Mouse (Mus musculus) heart, adult 2 months (tissue): ENCODE data around the gene H3f3b. TPM values are rescaled to one million over a fixed set of nuclear protein-coding genes. Genes with fewer than 3 reads are reported as not detected.
A peak's percentile ranks its signal among the peaks of the same experiment; 100 is the strongest.

ENCODE experiments used
- DNase-seq, 2 experiments: peaks; one replicate each; pipeline ENCODE4 v3.0.0; 2021
- H3K27ac ChIP-seq: fragments of 200-600 bp; 2 replicates; pipeline ENCODE4 v1.8.1; 2022
- H3K27me3 ChIP-seq: fragments of 200-500 bp; 2 replicates; pipeline ENCODE4 v1.6.1; 2012; ENCODE audit warnings: mild to moderate bottlenecking, low read length, inconsistent platforms, mixed read lengths; ENCODE audit not compliant: control insufficient read depth, insufficient read depth
- H3K36me3 ChIP-seq: fragments of 200-500 bp; 2 replicates; pipeline ENCODE4 v1.6.1; 2012; ENCODE audit warnings: low read length, inconsistent platforms; ENCODE audit not compliant: control insufficient read depth, insufficient read depth
- H3K4me1 ChIP-seq: fragments of 200-500 bp; 2 replicates; pipeline ENCODE4 v1.6.1; 2011; ENCODE audit warnings: low read length; ENCODE audit not compliant: control insufficient read depth, insufficient read depth
- H3K4me3 ChIP-seq: fragments of 200-600 bp; 2 replicates; pipeline ENCODE4 v1.8.1; 2022
- H3K79me2 ChIP-seq: fragments of 200-500 bp; replicated peaks from 2 replicates; pipeline ENCODE4 v1.6.1; 2012; ENCODE audit warnings: mild to moderate bottlenecking, inconsistent platforms, low read length, moderate library complexity, mixed read lengths; ENCODE audit not compliant: control insufficient read depth, insufficient read depth
- H3K9ac ChIP-seq: fragments of 200-500 bp; 2 replicates; pipeline ENCODE4 v1.6.1; 2012; ENCODE audit warnings: low read depth, mild to moderate bottlenecking, control low read depth, inconsistent platforms, low read length, mixed read lengths
- CTCF ChIP-seq: fragments of 200-600 bp; IDR thresholded peaks from 2 replicates; pipeline ENCODE4 v1.8.1; 2022; ENCODE audit warnings: antibody characterized with exemption, mild to moderate bottlenecking, moderate library complexity
- EP300 ChIP-seq: fragments of 200-500 bp; IDR thresholded peaks from 2 replicates; pipeline ENCODE4 v1.6.1; 2011; ENCODE audit warnings: low read depth, low read length, control low read depth; ENCODE audit not compliant: insufficient read depth
- POLR2A ChIP-seq: fragments of 200-500 bp; IDR thresholded peaks from 2 replicates; pipeline ENCODE4 v1.6.1; 2011; ENCODE audit warnings: mild to moderate bottlenecking, low read depth, low read length, control low read depth; ENCODE audit not compliant: insufficient read depth
- WGBS: fragments of 180-500 bp; shearing (Covaris S2); methylation state at CpG from one replicate; pipeline ENCODE4 v1.1.7; 2018; 5-methylcytosine and 5-hydroxymethylcytosine counted together
- intact Hi-C: fragments of 180-260 bp; cut with DNase I; formaldehyde crosslinking; loops from one replicate; pipeline ENCODE4 v1.15.1; 2025
- polyA plus RNA-seq: library from polyadenylated mRNA; depleted of rRNA; stranded (reverse); fragments of >200 nt; gene quantifications from 2 replicates; pipeline ENCODE4 v1.2.3, GENCODE M21; 2012
- total RNA-seq, 2 experiments: library from RNA; stranded (reverse); gene quantifications; 2 replicates each; pipeline ENCODE4 v1.2.3; 2021

Gene H3f3b
- total and polyA plus RNA-seq, 3 experiments: 67.5 to 128 (median 105) TPM

- TF ChIP-seq EP300 (no peak), CTCF (peak; percentile 34), POLR2A (no peak)
- H3K27ac ChIP-seq: no peak overlapping the region
- DNase-seq: no peak
- H3K36me3 ChIP-seq: peaks cover 3% of the 10 kb centered on the region
- WGBS: 96% methylated on average over 2 of the region's 2 CpGs
- H3K4me3 ChIP-seq: no peak overlapping the region
- H3K27me3 ChIP-seq: no peaks in the 10 kb centered on the region
- peaks cover 8% of the 10 kb centered on the region for H3K79me2 ChIP-seq
- H3K9ac ChIP-seq: no peak overlapping the region
- intact Hi-C loops: no loop called here
- peaks cover 5% of the 10 kb centered on the region for H3K4me1 ChIP-seq
Observed at GRCm38 (mm10) chr11:116041833-116042232, 14.1 kb upstream of the H3f3b start.

GRCm38 (mm10) chr11:116040593-116040992, 12.8 kb upstream of the H3f3b start:
- Histone ChIP-seq H3K27me3 (no peaks in the 10 kb centered on the region), H3K4me1 (peaks cover 5% of the 10 kb centered on the region), H3K79me2 (peaks cover 8% of the 10 kb centered on the region), H3K9ac (no peak overlapping the region), H3K4me3 (no peak overlapping the region), H3K36me3 (peaks cover 3% of the 10 kb centered on the region), H3K27ac (peak overlapping the region; percentile 55)
- intact Hi-C loops: no loop called here
- 0 out of 2 replicates have a peak, but pooled peaks have one; percentile 39 for TF ChIP-seq EP300
- no peak for TF ChIP-seq POLR2A
- no peak for TF ChIP-seq CTCF
- 37% methylated on average over 6 of the region's 6 CpGs for WGBS
- DNase-seq: peak in 1 of 2 experiments; percentile 49

- DNase-seq: no peak
- peaks cover 14% of the 10 kb centered on the region for H3K79me2 ChIP-seq
- H3K36me3 ChIP-seq: peaks cover 3% of the 10 kb centered on the region
- no peak overlapping the region for H3K9ac ChIP-seq
- TF ChIP-seq EP300: no peak
- TF ChIP-seq CTCF: no peak
- no peak for TF ChIP-seq POLR2A
- H3K4me1 ChIP-seq: peaks cover 5% of the 10 kb centered on the region
- 85% methylated on average over 9 of the region's 9 CpGs for WGBS
- no peaks in the 10 kb centered on the region for H3K27me3 ChIP-seq
- intact Hi-C loops: no loop called here
- H3K4me3 ChIP-seq: no peak overlapping the region
- no peak overlapping the region for H3K27ac ChIP-seq
Observed at GRCm38 (mm10) chr11:116037826-116038225, 10.1 kb upstream of the H3f3b start.

GRCm38 (mm10) chr11:116036671-116037070, 8.9 kb upstream of the H3f3b start:
- Histone ChIP-seq H3K4me1 (peaks cover 5% of the 10 kb centered on the region), H3K4me3 (no peak overlapping the region), H3K9ac (no peak overlapping the region), H3K27ac (no peak overlapping the region), H3K36me3 (peaks cover 3% of the 10 kb centered on the region), H3K27me3 (no peaks in the 10 kb centered on the region), H3K79me2 (peaks cover 14% of the 10 kb centered on the region)
- DNase-seq: no peak
- 94% methylated on average over 3 of the region's 3 CpGs for WGBS
- intact Hi-C loops: no loop called here
- no peak for TF ChIP-seq EP300
- no peak for TF ChIP-seq CTCF
- TF ChIP-seq POLR2A: no peak

GRCm38 (mm10) chr11:116034584-116034983, 6.8 kb upstream of the H3f3b start:
- no peak overlapping the region for H3K9ac ChIP-seq
- intact Hi-C loops: no loop called here
- peaks cover 9% of the 10 kb centered on the region for H3K4me1 ChIP-seq
- 92% methylated on average over 6 of the region's 6 CpGs for WGBS
- H3K79me2 ChIP-seq: peaks cover 12% of the 10 kb centered on the region
- no peak overlapping the region for H3K4me3 ChIP-seq
- DNase-seq: no peak
- no peak overlapping the region for H3K27ac ChIP-seq
- TF ChIP-seq POLR2A (no peak), CTCF (no peak), EP300 (no peak)
- no peaks in the 10 kb centered on the region; the same call in 1 of the 2 replicates for H3K36me3 ChIP-seq
- no peaks in the 10 kb centered on the region for H3K27me3 ChIP-seq

GRCm38 (mm10) chr11:116030898-116031845, 3.4 kb upstream of the H3f3b start:
- H3K4me1 ChIP-seq: peaks cover 11% of the 10 kb centered on the region
- H3K9ac ChIP-seq: peak overlapping the region; percentile 92
- H3K79me2 ChIP-seq: peaks cover 6% of the 10 kb centered on the region
- H3K27ac ChIP-seq: peak overlapping the region; percentile 99
- intact Hi-C loops: loop anchor here (1.0 kb wide), 1 partner anchor 55 kb away; the partner anchor contains the start of gene Wbp2
- peak overlapping the region; percentile 98 for H3K4me3 ChIP-seq
- peak in 1 of 2 experiments; percentile 64 for DNase-seq
- WGBS: 21% methylated on average over 14 of the region's 14 CpGs
- TF ChIP-seq EP300: 0 out of 2 replicates have a peak, but pooled peaks have one; percentile 9
- TF ChIP-seq POLR2A: no peak
- TF ChIP-seq CTCF: no peak
- H3K27me3 ChIP-seq: no peaks in the 10 kb centered on the region
- no peaks in the 10 kb centered on the region for H3K36me3 ChIP-seq
